Mouse (Mus musculus) cerebellum, postnatal 10 days (tissue): ENCODE measurements around the gene Tmem74b.

ENCODE experiments used
- DNase-seq, 2 experiments: peaks; one replicate each; pipeline ENCODE4 v3.0.0; 2021; ENCODE audit warnings: mixed read lengths in 2 of 2

Tmem74b gene

DNA sequence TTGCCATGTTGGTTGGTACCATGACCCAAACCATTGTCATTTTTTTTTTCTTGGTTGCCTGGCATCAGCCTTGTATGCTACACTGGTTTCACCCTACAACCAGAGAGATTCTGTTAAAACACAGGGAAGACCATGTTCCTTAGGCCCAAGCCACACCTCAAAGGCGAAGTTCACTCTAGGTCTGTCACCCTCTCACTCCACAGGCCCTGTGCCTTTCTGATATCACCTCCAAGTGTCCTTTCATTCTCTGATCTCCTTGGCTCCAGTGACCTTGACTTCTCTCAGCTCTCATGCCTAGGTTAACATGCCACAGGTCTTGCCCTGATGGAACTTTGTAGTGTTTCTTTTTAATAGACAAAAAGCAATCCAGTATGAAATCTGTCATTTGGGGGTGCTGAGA lies 40.3 kb downstream of the Tmem74b start:
- no peak for DNase-seq

DNA sequence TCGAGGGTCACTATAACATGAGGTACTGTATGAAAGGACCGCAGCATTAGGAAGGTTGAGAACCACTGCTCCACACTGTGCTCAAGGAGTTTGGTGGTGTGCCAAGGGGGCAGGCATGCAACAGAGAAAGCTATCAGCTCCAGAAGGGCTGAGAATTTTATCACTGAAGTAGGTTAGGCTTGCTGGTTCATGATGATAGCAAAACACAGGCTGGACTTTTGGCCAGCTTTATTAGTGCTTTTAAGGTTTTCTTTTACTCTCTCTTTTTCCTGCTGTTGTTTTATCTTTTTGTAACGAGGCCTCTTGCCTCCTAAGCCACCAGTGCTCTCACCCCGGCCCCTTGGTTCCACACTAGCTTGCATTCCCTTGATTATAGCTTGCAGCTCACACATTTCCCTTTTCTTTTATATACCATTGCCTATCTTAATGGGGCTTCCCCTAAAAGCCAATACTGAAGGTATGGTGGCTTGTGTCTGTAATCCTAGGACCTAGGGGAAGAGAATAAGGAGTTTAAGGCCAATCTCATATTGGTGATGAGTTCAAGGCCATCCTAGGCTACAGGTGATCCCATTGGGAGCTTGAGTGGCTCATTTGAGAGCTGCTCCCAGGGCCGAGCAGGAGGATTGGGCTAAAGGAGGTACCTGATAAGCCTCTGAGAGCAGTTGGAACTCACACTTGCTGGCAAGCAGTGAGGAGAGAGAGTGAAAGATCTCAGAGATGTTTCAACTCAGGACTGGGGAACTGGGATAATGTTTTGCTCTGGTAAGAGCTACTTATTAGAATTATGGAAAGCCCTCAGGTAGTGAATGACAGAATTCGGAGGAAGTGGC lies 41.3 kb downstream of the Tmem74b start:
- DNase-seq = no peak

DNA sequence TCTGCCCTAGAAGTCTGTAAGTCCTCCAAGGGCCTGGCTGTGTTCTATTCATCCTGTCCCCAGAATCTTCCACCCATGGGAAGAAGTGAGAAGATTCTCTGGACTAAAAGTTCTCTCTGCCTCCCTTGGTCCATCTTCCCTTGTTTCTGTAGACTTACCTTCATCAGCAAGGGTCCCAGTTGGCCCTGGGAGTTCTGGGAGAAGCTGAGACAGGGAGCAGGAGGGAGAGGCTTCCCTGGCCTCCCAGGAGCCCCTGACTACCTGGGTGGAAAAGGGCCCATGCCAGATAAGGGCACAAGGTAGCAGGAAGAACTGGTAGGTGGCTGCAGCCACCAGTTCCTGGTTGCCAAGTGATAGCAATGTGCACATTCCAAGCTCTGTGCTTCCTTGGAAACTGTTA lies 42.0 kb downstream of the Tmem74b start, which contains the start of gene Psmf1:
Gene Psmf1, minus strand, starts transcription at position 342 of the 400 bp plus-strand sequence.
- DNase-seq = no peak

DNA sequence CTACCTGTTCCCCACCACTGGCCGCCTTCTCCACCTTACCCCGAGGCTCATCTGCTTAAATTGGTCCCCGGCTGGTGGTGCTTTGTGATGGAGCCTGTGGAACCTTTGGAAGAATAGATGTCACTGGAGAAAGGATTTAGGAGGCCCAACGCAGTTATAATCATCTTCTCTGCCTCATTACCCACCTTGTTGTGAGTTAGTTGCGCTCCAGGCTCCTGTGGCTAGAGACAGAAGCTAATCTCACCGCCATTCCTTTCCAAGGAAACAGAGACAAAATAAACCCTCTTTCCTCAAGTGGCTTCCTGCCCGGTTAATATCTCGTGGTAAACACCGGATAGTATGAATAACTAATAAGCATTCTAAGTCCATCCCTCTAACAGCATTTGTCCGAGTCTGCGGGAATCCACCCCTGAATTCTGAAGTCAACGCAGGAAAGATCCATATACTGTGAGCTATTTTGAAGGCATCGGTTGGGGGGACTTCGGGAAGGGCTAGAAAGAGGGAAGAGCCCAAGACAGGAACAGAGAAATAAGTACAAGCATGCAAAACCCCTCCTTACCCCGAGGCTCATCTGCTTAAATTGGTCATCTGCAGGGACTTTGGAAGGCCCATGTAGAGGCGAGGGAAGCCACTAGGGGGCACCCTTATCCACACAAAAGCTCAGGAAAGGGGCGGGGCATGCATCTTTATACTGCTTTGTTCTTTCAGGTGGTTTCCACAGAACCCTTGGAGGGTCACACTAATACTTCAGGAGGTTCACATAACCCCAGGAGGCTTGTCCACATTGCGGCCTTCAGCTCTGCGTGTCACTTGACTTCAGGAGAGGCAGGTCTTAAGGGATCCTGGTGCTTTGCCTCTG lies 46.3 kb downstream of the Tmem74b start:
- DNase-seq = peak; percentile 91 to 92

DNA sequence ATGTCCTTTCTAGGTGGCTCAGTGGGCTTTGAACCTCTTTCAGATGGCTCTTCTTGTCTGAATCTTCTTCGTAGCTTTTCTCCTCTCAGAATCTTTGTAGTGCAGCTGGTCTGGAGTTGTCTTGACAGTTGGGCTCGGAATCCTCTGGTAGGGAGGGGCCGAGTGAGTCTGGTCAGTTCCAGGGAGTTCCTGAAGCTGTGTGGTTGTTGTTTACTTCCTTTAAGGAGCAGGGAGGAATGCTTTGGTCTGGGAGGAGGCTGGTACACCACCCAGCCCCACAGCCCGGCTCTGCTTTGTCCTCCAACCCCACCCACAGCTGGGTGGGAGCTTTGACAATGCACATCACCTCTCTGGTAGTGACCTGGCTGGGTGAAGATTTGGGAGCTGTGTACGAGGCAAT lies 49.5 kb downstream of the Tmem74b start:
- no peak for DNase-seq

DNA sequence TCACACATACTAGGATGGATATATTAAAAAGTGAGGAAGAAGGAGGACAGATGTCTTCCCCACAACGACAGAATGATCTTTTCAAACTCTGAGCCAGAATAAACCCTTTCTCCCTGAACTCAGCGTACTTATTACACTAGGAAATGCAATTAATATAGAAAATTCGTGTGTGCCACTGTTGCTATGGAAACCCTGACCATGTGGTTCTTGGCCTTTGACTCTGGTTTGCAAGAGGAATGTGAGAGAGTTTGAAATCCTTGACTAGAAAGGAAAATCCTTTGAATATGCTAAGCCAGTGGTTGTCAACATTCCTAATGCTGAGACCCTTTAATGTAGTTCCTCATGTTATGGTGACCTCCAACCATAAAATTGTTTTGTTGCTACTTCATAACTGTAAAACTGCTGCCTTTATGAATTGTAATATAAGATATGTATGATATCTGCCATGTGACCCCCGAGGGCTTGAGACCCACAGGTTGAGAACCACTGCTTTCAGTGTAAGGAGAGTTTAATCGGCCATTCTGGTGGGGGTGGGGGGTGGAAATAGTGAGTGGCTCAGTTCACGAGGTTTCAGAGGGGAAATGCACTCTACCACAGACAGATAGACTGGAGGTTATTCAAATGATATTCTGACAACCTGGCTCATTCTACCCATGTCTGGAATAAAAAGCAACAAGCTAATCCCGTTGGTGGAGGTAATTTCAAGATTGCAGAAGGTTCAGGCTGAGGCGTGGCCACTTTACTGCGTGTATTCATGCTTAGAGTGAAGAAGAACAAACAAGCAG lies 54.7 kb downstream of the Tmem74b start:
- DNase-seq = no peak

DNA sequence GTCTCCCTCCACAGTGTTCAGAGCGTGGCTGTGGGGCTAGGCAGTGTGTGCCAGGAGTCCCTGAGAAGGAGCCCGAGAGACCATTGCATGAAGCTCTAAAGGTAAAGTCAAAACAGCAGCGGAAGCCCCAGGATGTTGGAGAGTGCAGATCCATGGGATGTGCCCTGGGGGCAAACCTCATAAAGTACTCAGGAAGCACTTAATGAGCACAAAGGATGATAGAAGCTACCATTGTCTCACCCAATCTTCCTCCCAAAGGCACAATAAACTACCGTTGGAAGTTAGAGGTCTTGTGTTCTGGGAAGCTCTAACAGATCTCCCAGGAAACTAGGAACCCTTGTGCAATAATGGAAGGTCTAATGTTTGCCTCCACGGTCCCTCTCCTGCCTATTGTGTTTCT lies 55.6 kb downstream of the Tmem74b start:
- no peak for DNase-seq

DNA sequence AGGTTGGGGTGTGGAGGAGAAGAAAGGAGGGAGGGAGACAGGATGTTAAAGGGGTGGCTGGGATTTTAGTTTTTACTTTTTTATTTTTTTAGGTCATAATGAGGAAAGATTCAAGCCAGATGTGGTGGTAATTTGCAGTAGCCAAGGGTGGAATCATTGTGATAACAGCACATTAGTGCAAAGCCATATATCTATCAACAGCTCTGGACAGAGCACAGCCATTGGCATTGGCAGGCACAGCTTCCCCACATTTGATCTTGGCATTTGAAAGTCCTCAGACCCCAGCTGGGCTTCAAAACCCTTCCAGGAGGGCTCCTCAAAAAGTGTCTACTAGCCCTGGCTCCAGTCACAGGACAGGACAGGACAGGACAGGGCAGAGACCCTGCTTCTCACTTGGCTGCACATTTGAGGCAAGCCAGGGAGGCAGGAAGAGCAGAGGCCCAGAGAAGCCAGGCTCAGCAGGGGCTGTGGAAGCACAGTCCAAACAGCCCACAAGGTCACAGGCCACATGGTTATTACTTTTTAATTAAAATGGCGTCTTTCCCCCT lies 57.1 kb downstream of the Tmem74b start:
- DNase-seq = no peak
